Mouse (Mus musculus) erythroblast, embryonic 14.5 days (primary cell): ENCODE data around the gene Gm5134.

Experiments used
- GATA1 ChIP-seq: IDR thresholded peaks from 2 replicates; pipeline ENCODE4 v1.6.1; 2012; ENCODE audit warnings: low read length, inconsistent platforms, mixed read lengths
- TAL1 ChIP-seq: IDR thresholded peaks from 3 replicates; pipeline ENCODE4 v1.6.1; 2012; ENCODE audit warnings: low read length, inconsistent platforms, mixed read lengths

DNA sequence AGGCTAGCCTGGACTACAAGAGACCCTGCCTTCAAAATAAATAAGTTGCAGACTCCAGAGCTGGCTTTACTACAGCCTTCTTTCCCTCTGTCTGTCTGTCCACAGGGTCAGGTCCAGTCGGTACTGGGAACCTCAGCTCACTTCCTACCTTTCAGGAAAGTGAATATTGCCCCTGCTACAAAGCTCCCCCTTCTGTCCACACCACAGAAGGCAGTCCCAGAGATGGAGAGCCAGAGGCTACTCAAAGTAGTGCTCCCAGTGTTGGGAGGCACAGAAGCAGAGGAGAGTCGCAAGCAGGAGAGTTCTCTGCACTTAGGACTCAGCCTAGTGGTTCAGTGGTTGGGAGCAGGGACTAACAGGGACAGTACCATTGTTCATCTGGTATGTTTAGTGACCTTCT lies 30.0 kb upstream of the Gm5134 start:
- no peak for TF ChIP-seq TAL1
- TF ChIP-seq GATA1: no peak
